Mouse (Mus musculus): ENCODE results near the gene Rnaseh2b.

DNA sequence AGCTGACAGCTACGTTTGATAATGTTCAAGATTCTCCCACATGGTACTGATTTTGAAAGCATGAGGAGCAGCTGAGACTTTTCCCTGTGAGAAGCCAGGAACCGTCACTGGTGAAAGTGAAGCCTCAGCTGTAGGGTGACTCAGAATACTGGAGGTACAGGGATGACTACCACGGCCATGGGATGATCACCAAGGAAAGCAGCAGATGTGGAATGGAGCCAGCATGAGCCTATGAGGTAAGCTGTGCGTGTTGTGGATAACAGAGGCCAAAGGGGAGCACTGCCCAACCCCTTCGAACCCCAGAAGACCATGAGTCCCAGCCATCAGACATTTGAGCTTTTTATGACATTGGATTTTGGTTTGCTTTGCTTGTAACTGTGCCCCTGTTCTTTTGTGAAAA is 36.3 kb upstream of the Rnaseh2b start:
- TF ChIP-seq CTCF (IDR thresholded peaks at IDR 0.05; ENCODE audit: low read depth) (no peak), EP300 (optimal IDR thresholded peaks at IDR 0.05) (no peak)
